Mouse (Mus musculus): Measurements from ENCODE around the gene Cnnm3. TPM values are rescaled to one million over a fixed set of nuclear protein-coding genes. Genes with fewer than 3 reads are reported as not detected.

The Cnnm3 gene
- total and polyA plus RNA-seq, 3 experiments, result 4.2 to 9.9 TPM; not detected in 1

DNA sequence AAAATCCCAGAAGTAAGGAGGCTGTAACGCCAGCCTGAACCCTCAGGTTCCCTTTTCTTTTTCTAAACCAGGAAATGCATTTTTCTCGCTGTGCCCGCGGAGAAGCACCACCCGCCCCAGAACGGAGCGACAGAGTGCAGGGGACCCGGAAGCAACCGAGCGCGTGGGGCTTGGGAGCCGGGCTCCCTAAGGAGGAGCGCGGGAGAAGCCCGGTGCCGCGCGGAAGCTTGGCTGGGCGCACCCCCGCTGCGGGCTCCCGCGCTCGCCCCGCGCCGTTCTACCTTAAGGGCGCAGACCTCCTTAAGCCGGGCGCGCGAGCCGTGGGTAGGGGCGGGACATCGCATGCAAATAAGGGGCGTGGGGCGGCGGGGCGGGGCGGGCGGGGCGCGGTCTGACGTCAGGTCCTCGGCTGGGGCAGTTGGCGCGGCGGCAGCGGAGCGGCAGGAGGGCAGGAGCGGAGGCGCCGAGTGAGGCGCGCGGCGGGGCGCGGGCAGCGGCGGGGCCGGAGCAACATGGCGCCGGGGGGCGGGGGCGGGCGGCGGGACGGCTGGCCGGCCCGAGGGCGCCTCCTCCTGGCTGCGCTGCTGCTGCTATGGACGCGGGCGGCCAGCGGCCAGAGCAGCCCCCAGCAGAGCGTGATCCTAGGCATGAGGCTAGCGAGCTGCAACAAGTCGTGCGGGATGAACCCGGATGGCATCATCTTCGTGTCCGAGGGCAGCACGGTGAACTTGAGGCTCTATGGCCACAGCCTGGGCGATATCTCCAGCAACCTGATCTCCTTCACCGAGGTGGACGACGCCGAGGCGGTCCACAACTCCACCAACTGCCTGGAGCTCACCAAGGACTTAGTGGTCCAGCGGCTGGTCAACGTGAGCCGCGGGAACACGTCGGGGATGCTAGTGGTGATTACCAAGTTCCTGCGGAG lies 40.2 kb upstream of the Cnnm3 start, which contains the start of gene Cnnm4:
Gene Cnnm4, plus strand, starts transcription at position 440 of the 925 bp plus-strand sequence.
- H3K9me3 ChIP-seq (replicated peaks; ENCODE audit: insufficient read depth, low read length), result no peaks in the 10 kb centered on the region
- peak within 1 kb of the TSS; percentile 75 for H3K27ac ChIP-seq (ENCODE audit: control insufficient read depth, low read depth, low read length)
- TF ChIP-seq CTCF (IDR thresholded peaks at IDR 0.05 in 2 of 3, conservative IDR thresholded peaks at IDR 0.05 in 1 of 3; ENCODE audit: control insufficient read depth in 1 of 3, insufficient read depth in 1 of 3, low read depth in 2 of 3, low read length in 3 of 3, poor library complexity in 1 of 3, severe bottlenecking in 1 of 3), result peak; percentile 11 to 64 (median 19); a peak in 3 of 6 replicates
- TF ChIP-seq POLR2A (IDR thresholded peaks at IDR 0.05; ENCODE audit: control insufficient read depth in 1 of 2, insufficient read depth in 1 of 2, low read depth in 1 of 2, low read length in 2 of 2, poor library complexity in 1 of 2), result peak; percentile 67 to 69; a peak in 1 of 4 replicates
- peak; percentile 91 for TF ChIP-seq ELF1 (IDR thresholded peaks at IDR 0.05; ENCODE audit: low read depth, low read length)
- no peak for TF ChIP-seq RCOR1 (IDR thresholded peaks at IDR 0.05; ENCODE audit: low read depth, low read length)
- TF ChIP-seq USF1 (IDR thresholded peaks at IDR 0.05; ENCODE audit: low read depth, low read length), result no peak
- no peak for TF ChIP-seq TBP (IDR thresholded peaks at IDR 0.05; ENCODE audit: low read depth, low read length)
- peak; percentile 90 for TF ChIP-seq SIN3A (IDR thresholded peaks at IDR 0.05; ENCODE audit: low read length)
- TF ChIP-seq ETS1 (IDR thresholded peaks at IDR 0.05; ENCODE audit: low read depth, low read length), result peak; percentile 34; the same call in 1 of the 2 replicates
- TF ChIP-seq MAZ (IDR thresholded peaks at IDR 0.05; ENCODE audit: low read depth, low read length), result no peak; the same call in 1 of the 2 replicates
- TF ChIP-seq UBTF (IDR thresholded peaks at IDR 0.05; ENCODE audit: borderline replicate concordance, insufficient read depth, low read depth, low read length), result no peak
- TF ChIP-seq MAX (IDR thresholded peaks at IDR 0.05; ENCODE audit: low read length), result no peak
- TF ChIP-seq ZC3H11A (IDR thresholded peaks at IDR 0.05; ENCODE audit: low read depth, low read length), result no peak
- TF ChIP-seq TCF12 (IDR thresholded peaks at IDR 0.05; ENCODE audit: low read depth, low read length), result no peak; the same call in 1 of the 2 replicates
- 0 out of 4 replicates have a peak, but pooled peaks of 1 of the 2 experiments have one; percentile 33 for TF ChIP-seq EP300 (IDR thresholded peaks at IDR 0.05; ENCODE audit: low read depth in 1 of 2, low read length in 2 of 2)
- TF ChIP-seq MEF2A (IDR thresholded peaks at IDR 0.05; ENCODE audit: extremely low read depth, insufficient replicate concordance, low read depth, low read length, poor library complexity, severe bottlenecking), result no peak
- 0 out of 2 replicates have a peak, but pooled peaks have one; percentile 39 for TF ChIP-seq MYC (IDR thresholded peaks at IDR 0.05; ENCODE audit: low read depth, low read length)
- no peak for TF ChIP-seq JUND (IDR thresholded peaks at IDR 0.05; ENCODE audit: low read depth, low read length)
- TF ChIP-seq POLR2AphosphoS2 (IDR thresholded peaks at IDR 0.05; ENCODE audit: low read length), result no peak
- no peak for TF ChIP-seq BHLHE40 (IDR thresholded peaks at IDR 0.05; ENCODE audit: borderline replicate concordance, low read depth, low read length)
- TF ChIP-seq ZMIZ1 (IDR thresholded peaks at IDR 0.05; ENCODE audit: low read depth, low read length), result no peak
- TF ChIP-seq TAL1 (IDR thresholded peaks at IDR 0.05; ENCODE audit: low read length), result no peak
- no peak for TF ChIP-seq GATA1 (IDR thresholded peaks at IDR 0.05; ENCODE audit: low read depth, low read length)
- TF ChIP-seq GABPA (IDR thresholded peaks at IDR 0.05; ENCODE audit: low read depth, low read length), result no peak
- peak; percentile 62 for TF ChIP-seq NELFE (IDR thresholded peaks at IDR 0.05; ENCODE audit: low read depth, low read length)
- TF ChIP-seq HCFC1 (IDR thresholded peaks at IDR 0.05; ENCODE audit: low read depth, low read length), result no peak
- peak; percentile 52 for TF ChIP-seq MXI1 (IDR thresholded peaks at IDR 0.05; ENCODE audit: low read depth, low read length)
- TF ChIP-seq RAD21 (IDR thresholded peaks at IDR 0.05; ENCODE audit: low read depth, low read length), result no peak
- no peak for TF ChIP-seq SMC3 (IDR thresholded peaks at IDR 0.05; ENCODE audit: low read depth, low read length)
- no peak for TF ChIP-seq ZNF384 (IDR thresholded peaks at IDR 0.05; ENCODE audit: low read depth, low read length)
- no peak for TF ChIP-seq CHD2 (IDR thresholded peaks at IDR 0.05; ENCODE audit: low read length)
- no peak for TF ChIP-seq MAFK (IDR thresholded peaks at IDR 0.05; ENCODE audit: borderline replicate concordance, low read depth, low read length)
- peaks cover 5 to 45% of the 10 kb centered on the region in 2 experiments; a peak in 3 of 4 replicates for H3K4me1 ChIP-seq (ENCODE audit: control insufficient read depth in 1 of 2, insufficient read depth in 2 of 2, low read length in 2 of 2)
- peak; percentile 92 for DNase-seq (ENCODE audit: low read depth, low spot score)
- H3K79me2 ChIP-seq (ENCODE audit: control insufficient read depth, insufficient read depth, low read length, poor library complexity), result peaks cover 16% of the 10 kb centered on the region
- H3K36me3 ChIP-seq (ENCODE audit: control insufficient read depth in 1 of 2, insufficient read depth in 2 of 2, low read length in 2 of 2), result peaks cover 0 to 19% of the 10 kb centered on the region in 2 experiments; a peak in 2 of 4 replicates
- H3K4me3 ChIP-seq (ENCODE audit: control insufficient read depth in 1 of 2, insufficient read depth in 1 of 2, low read depth in 2 of 2, low read length in 2 of 2), result peak within 1 kb of the TSS; percentile 78 to 84
- no peaks in the 10 kb centered on the region for H3K27me3 ChIP-seq (ENCODE audit: control insufficient read depth in 1 of 2, insufficient read depth in 2 of 2, low read length in 2 of 2)
- H3K9ac ChIP-seq (ENCODE audit: control insufficient read depth, low read depth, low read length, poor library complexity, severe bottlenecking), result peak within 1 kb of the TSS; percentile 95

Measured in MEL (cell line).